Mouse (Mus musculus) kidney, embryonic 14.5 days (tissue): ENCODE results near the gene Abhd8. TPM values are rescaled to one million over a fixed set of nuclear protein-coding genes. Genes with fewer than 3 reads are reported as not detected.
A peak's percentile ranks its signal among the peaks of the same experiment; 100 is the strongest.
"Not testable (repeated sequence)": the region's sequence is repeated elsewhere in the genome, so short reads cannot be mapped to it uniquely, and the experiment has no call there.

Experiments
- ATAC-seq: fragments of 200-750 bp; cut with Nextera tagmentation; 2 replicates; pipeline ENCODE4 v1.8.0; 2017; ENCODE audit warnings: moderate number of reproducible peaks, mild to moderate bottlenecking, moderate TSS enrichment, moderate library complexity; ENCODE audit not compliant: low FRiP score, low TSS enrichment
- H3K27ac ChIP-seq: fragments of 300-500 bp; sonication (generic); 2 replicates; pipeline ENCODE4 v1.5.1; 2014; ENCODE audit warnings: low read depth, mild to moderate bottlenecking, low read length, moderate library complexity, mixed read lengths
- H3K27me3 ChIP-seq: fragments of 300-500 bp; sonication (generic); 2 replicates; pipeline ENCODE4 v1.6.1; 2014; ENCODE audit warnings: mild to moderate bottlenecking, low read length; ENCODE audit not compliant: control insufficient read depth, insufficient read depth
- H3K36me3 ChIP-seq: fragments of 300-500 bp; sonication (generic); 2 replicates; pipeline ENCODE4 v1.6.1; 2014; ENCODE audit warnings: low read length, mixed read lengths; ENCODE audit not compliant: control insufficient read depth, insufficient read depth
- H3K4me1 ChIP-seq: fragments of 300-500 bp; sonication (generic); 2 replicates; pipeline ENCODE4 v1.6.1; 2014; ENCODE audit warnings: low read length, mixed read lengths; ENCODE audit not compliant: control insufficient read depth, insufficient read depth
- H3K4me2 ChIP-seq: fragments of 300-500 bp; sonication (generic); replicated peaks from 2 replicates; pipeline ENCODE4 v1.6.1; 2014; ENCODE audit warnings: low read depth, mild to moderate bottlenecking, low read length
- H3K4me3 ChIP-seq: fragments of 300-500 bp; sonication (generic); 2 replicates; pipeline ENCODE4 v1.5.1; 2014; ENCODE audit warnings: mild to moderate bottlenecking, low read length
- H3K9ac ChIP-seq: fragments of 300-500 bp; sonication (generic); 2 replicates; pipeline ENCODE4 v1.6.1; 2014; ENCODE audit warnings: low read depth, mild to moderate bottlenecking, low read length, moderate library complexity
- H3K9me3 ChIP-seq: fragments of 300-500 bp; sonication (generic); 2 replicates; pipeline ENCODE4 v1.6.1; 2016; ENCODE audit warnings: low read length; ENCODE audit not compliant: control insufficient read depth
- whole genome bisulfite sequencing: fragments of 180-500 bp; shearing (Covaris S2); extraction: QIAGEN DNeasy Blood & Tissue Kit; methylation state at CpG from one replicate; pipeline ENCODE4 v1.1.7; 2014; 5-methylcytosine and 5-hydroxymethylcytosine counted together
- polyA plus RNA-seq: library from polyadenylated mRNA; unstranded; fragments of >200 nt; fragmentation: Nextera tagmentation; extraction: Ambion mirVana; gene quantifications from 2 replicates; pipeline ENCODE4 v1.2.1, GENCODE M21; 2014

Gene Abhd8
- polyA plus RNA-seq, 1 experiment from 2014 or later = 32.5 TPM

GRCm38 (mm10) chr8:71437041-71437440 is 26.4 kb downstream of the Abhd8 start:
- Histone ChIP-seq H3K9me3 (no peaks in the 10 kb centered on the region), H3K4me1 (no peaks in the 10 kb centered on the region), H3K9ac (no peak overlapping the region), H3K27ac (no peak overlapping the region), H3K36me3 (no peaks in the 10 kb centered on the region), H3K4me2 (no peak overlapping the region), H3K4me3 (no peak overlapping the region), H3K27me3 (0 out of 2 replicates have a peak, but pooled peaks cover 3% of the 10 kb centered on the region)
- no peak for ATAC-seq
- 39% methylated on average over 3 of the region's 3 CpGs for WGBS

GRCm38 (mm10) chr8:71432935-71433334 is 30.5 kb downstream of the Abhd8 start:
- H3K4me3 ChIP-seq, H3K4me1 ChIP-seq, H3K27me3 ChIP-seq, H3K4me2 ChIP-seq, H3K9ac ChIP-seq, H3K27ac ChIP-seq, H3K9me3 ChIP-seq, H3K36me3 ChIP-seq, ATAC-seq: not testable (repeated sequence)
- 79% methylated on average over 1 of the region's 1 CpGs for WGBS

GRCm38 (mm10) chr8:71422121-71422520 is 41.3 kb downstream of the Abhd8 start:
- no peak overlapping the region for H3K9ac ChIP-seq
- H3K4me1 ChIP-seq = no peaks in the 10 kb centered on the region
- no peaks in the 10 kb centered on the region for H3K9me3 ChIP-seq
- no peak overlapping the region for H3K4me3 ChIP-seq
- no peak overlapping the region for H3K4me2 ChIP-seq
- H3K27ac ChIP-seq = no peak overlapping the region
- no peak for ATAC-seq
- H3K36me3 ChIP-seq = no peaks in the 10 kb centered on the region
- no peaks in the 10 kb centered on the region for H3K27me3 ChIP-seq

- no peak overlapping the region for H3K4me3 ChIP-seq
- peak; percentile 48; the same call in 1 of the 2 replicates for ATAC-seq
- H3K4me2 ChIP-seq = no peak overlapping the region
- peaks cover 7% of the 10 kb centered on the region for H3K4me1 ChIP-seq
- 32% methylated on average over 11 of the region's 11 CpGs for WGBS
- peaks cover 31% of the 10 kb centered on the region for H3K36me3 ChIP-seq
- H3K9me3 ChIP-seq = no peaks in the 10 kb centered on the region
- H3K27ac ChIP-seq = no peak overlapping the region
- H3K9ac ChIP-seq = no peak overlapping the region
- no peaks in the 10 kb centered on the region for H3K27me3 ChIP-seq
These were observed 51.8 kb downstream of the Abhd8 start for GRCm38 (mm10) chr8:71411535-71412273.

DNA sequence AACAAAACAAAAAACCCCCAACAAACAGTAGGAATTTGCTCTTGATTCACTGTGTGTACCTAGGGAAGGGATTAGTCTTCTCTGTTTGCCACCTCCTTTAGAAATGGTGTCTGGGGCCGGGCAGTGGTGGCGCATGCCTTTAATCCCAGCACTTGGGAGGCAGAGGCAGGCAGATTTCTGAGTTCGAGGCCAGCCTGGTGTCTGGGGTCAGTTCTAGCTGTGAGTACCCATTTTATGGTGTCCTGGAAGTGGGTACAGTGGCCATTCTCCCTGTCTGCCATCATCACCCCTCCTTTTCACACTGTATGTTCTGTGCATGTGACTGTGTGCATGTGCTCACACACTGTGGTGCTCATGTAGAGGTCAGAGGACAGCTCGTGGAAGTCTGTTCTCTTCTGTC is 55.2 kb downstream of the Abhd8 start:
- H3K4me1 ChIP-seq = peaks cover 15% of the 10 kb centered on the region
- 88% methylated on average over 4 of the region's 4 CpGs for whole genome bisulfite sequencing

DNA sequence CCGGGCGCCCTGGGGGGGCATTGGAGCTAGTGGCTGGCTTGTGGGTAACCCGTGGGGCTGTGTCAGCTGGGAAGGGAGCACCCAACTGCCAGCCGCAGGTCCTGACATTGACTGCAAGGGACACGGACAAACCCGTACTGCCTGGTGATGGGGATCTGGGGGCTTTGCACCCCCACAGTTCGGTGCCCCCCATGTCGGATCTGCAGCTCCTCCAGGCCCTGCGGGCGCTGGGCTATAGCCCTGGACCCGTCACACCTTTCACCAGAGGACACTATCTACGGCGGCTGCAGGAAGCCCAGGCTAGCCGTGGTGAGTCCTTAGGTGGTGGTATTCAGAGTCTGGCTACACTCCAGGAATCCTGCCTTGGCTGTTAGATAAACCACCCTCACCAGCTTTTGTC is 56.0 kb downstream of the Abhd8 start:
- Histone ChIP-seq H3K27me3 (no peaks in the 10 kb centered on the region), H3K9me3 (no peaks in the 10 kb centered on the region), H3K27ac (no peak overlapping the region), H3K4me1 (peaks cover 15% of the 10 kb centered on the region), H3K4me3 (no peak overlapping the region), H3K36me3 (peaks cover 36% of the 10 kb centered on the region), H3K9ac (peak overlapping the region; percentile 31; the same call in 1 of the 2 replicates), H3K4me2 (peak overlapping the region; percentile 94; the same call in 1 of the 2 replicates)
- no peak for ATAC-seq
- WGBS = 96% methylated on average over 14 of the region's 14 CpGs

More for the DNA sequence above, 55.2 kb downstream of the Abhd8 start:
- no peaks in the 10 kb centered on the region for H3K27me3 ChIP-seq
- no peak overlapping the region for H3K9ac ChIP-seq
- no peaks in the 10 kb centered on the region for H3K9me3 ChIP-seq
- H3K27ac ChIP-seq = no peak overlapping the region
- ATAC-seq = no peak
- H3K4me3 ChIP-seq = no peak overlapping the region
- peaks cover 31% of the 10 kb centered on the region for H3K36me3 ChIP-seq
- H3K4me2 ChIP-seq = no peak overlapping the region

Other genes with a start within 250 kb of the Abhd8 start
- gene Myo9b, start 190.9 kb downstream of the Abhd8 start, polyA plus RNA-seq = 14.6 and 23.7 TPM in 2 replicates
- 53.3 and 55.5 TPM in 2 replicates for gene Haus8, start 190.7 kb downstream of the Abhd8 start, polyA plus RNA-seq
- gene Use1, start 96.8 kb downstream of the Abhd8 start, polyA plus RNA-seq = 112 and 115 TPM in 2 replicates
- 4.6 and 5.2 TPM in 2 replicates for gene Ocel1, start 92.4 kb downstream of the Abhd8 start, polyA plus RNA-seq
- gene Nr2f6, start 81.7 kb downstream of the Abhd8 start, polyA plus RNA-seq = 134 and 149 TPM in 2 replicates
- 10.4 and 12.3 TPM in 2 replicates for gene Ushbp1, start 67.9 kb downstream of the Abhd8 start, polyA plus RNA-seq
- 107 and 125 TPM in 2 replicates for gene Babam1, start 66.8 kb downstream of the Abhd8 start, polyA plus RNA-seq
- gene Ankle1, start 57.6 kb downstream of the Abhd8 start, polyA plus RNA-seq = 28.5 and 38.2 TPM in 2 replicates
- gene Mrpl34, start 1.3 kb upstream of the Abhd8 start, polyA plus RNA-seq = 178 and 192 TPM in 2 replicates
- 106 and 113 TPM in 2 replicates for gene Dda1, start 5.5 kb upstream of the Abhd8 start, polyA plus RNA-seq
- 2.9 and 3.4 TPM in 2 replicates for gene Ano8, start 22.3 kb upstream of the Abhd8 start, polyA plus RNA-seq
- gene Gtpbp3, start 24.4 kb upstream of the Abhd8 start, polyA plus RNA-seq = 6.6 and 8.4 TPM in 2 replicates
- gene Plvap, start 48.1 kb upstream of the Abhd8 start, polyA plus RNA-seq = 117 and 123 TPM in 2 replicates
- gene Ccdc194, start 62.1 kb upstream of the Abhd8 start, polyA plus RNA-seq = 0.27 and 0.34 TPM in 2 replicates
- 8.6 and 17.1 TPM in 2 replicates for gene Bst2, start 73.8 kb upstream of the Abhd8 start, polyA plus RNA-seq
- 98.7 and 111 TPM in 2 replicates for gene Mvb12a, start 79.3 kb upstream of the Abhd8 start, polyA plus RNA-seq
- 8.2 and 11.2 TPM in 2 replicates for gene Tmem221, start 95.2 kb upstream of the Abhd8 start, polyA plus RNA-seq
- gene Nxnl1, start 102.9 kb upstream of the Abhd8 start, polyA plus RNA-seq = 0.16 and 0.27 TPM in 2 replicates
- gene Slc27a1, start 105.2 kb upstream of the Abhd8 start, polyA plus RNA-seq = 26.5 and 30.9 TPM in 2 replicates
- 283 and 289 TPM in 2 replicates for gene Pgls, start 128.5 kb upstream of the Abhd8 start, polyA plus RNA-seq
- 2.7 and 3.4 TPM in 2 replicates for gene Fam129c, start 134.0 kb upstream of the Abhd8 start, polyA plus RNA-seq
- 61.4 and 76.8 TPM in 2 replicates for gene Colgalt1, start 147.3 kb upstream of the Abhd8 start, polyA plus RNA-seq
- 0.50 and 0.53 TPM in 2 replicates for gene Unc13a, start 208.1 kb upstream of the Abhd8 start, polyA plus RNA-seq
- 3.0 and 5.2 TPM in 2 replicates for gene Jak3, start 212.6 kb upstream of the Abhd8 start, polyA plus RNA-seq
- gene Insl3, start 225.6 kb upstream of the Abhd8 start, polyA plus RNA-seq = 1.2 TPM in 1 of 2 replicates, not detected in the other
- 1.1 and 1.6 TPM in 2 replicates for gene B3gnt3, start 238.1 kb upstream of the Abhd8 start, polyA plus RNA-seq